Mouse (Mus musculus): ENCODE measurements around the gene Jmjd8. TPM values are rescaled to one million over a fixed set of nuclear protein-coding genes. Genes with fewer than 3 reads are reported as not detected.
A peak's percentile ranks its signal among the peaks of the same experiment; 100 is the strongest.
"Not testable (repeated sequence)": the region's sequence is repeated elsewhere in the genome, so short reads cannot be mapped to it uniquely, and the experiment has no call there.

Jmjd8 gene
- polyA plus RNA-seq, 1 experiment from 2014 or later = 60.6 TPM

DNA sequence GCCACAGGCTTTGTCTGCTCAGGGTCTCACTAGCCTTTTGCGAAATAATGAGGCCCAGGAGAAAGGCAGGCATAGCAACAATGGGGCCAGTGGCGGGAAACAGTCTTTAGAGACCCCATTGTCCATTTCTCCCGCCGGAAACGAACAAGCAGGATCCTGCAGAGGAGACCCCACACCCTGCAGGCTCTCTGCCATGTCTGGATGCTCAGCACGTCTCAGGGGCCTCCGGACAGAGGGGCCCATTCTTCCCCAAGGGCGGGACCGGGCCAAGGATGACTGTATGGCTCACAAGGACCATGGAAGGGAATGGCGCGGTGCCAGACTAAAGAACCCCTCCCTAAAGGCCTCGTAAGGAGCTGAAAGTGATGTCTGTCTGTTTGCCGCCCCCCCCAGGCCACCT is 34.5 kb upstream of the Jmjd8 start:
- Histone ChIP-seq H3K4me3 (peak overlapping the region; percentile 65; the same call in 1 of the 2 replicates), H3K4me2 (peak overlapping the region; percentile 92), H3K27me3 (no peaks in the 10 kb centered on the region), H3K27ac (replicated peaks) (peak overlapping the region; percentile 92), H3K9me3 (no peaks in the 10 kb centered on the region), H3K4me1 (replicated peaks) (peaks cover 68% of the 10 kb centered on the region), H3K36me3 (peaks cover 8% of the 10 kb centered on the region), H3K9ac (peak overlapping the region; percentile 73; the same call in 1 of the 2 replicates)
- WGBS = 12% methylated on average over 13 of the region's 13 CpGs
- no peak for ATAC-seq (ENCODE audit: low read depth)

DNA sequence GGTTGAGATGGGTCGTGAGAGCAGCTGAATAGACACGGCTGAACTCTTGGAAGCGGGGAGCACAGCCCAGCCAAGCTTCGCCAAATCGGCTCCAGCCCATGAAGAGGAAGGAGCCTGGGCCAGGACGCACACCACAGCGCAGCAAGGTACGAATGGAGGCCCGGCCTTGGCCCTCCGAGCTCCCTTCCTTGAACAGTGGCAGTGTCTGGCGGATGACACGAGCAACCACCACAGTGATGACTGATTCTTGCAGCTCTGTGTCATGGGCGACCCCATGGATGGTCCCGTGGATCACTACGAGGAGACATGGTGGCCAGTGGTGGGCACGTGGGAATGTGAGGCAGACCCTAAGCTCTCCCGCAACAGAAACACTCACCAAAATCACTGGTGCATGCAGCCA is 33.7 kb upstream of the Jmjd8 start:
- Histone ChIP-seq H3K36me3 (peaks cover under 1% of the 10 kb centered on the region; the same call in 1 of the 2 replicates), H3K9me3 (no peaks in the 10 kb centered on the region), H3K4me2 (peak overlapping the region; percentile 92), H3K9ac (peak overlapping the region; percentile 73), H3K4me3 (peak overlapping the region; percentile 65), H3K4me1 (replicated peaks) (peaks cover 68% of the 10 kb centered on the region), H3K27me3 (no peaks in the 10 kb centered on the region), H3K27ac (replicated peaks) (peak overlapping the region; percentile 92)
- 51% methylated on average over 17 of the region's 17 CpGs for WGBS
- no peak for ATAC-seq (ENCODE audit: low read depth)

DNA sequence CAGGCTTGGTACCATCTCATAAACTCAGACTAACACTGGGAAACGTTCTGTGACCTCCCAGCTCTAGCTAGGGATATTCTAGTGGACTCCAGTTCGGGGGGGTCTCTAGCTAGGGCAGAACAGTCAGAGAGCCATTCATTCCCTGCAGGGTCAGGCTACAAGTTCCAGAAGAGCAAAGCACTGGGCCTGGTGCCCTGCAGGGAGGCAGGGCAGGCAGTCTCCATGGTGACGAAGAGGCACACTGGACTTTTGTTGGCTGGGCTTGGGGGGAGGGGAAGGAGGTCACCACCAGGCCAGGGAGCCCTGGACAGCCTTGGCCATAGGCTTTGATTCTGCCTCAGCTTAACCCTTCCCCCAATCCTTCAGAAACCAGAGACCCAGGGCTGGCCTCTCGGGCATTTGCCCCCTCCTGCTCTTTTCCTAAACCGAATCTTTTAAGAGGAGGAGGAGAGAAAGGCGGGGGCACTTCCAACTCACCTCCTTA is 33.0 kb upstream of the Jmjd8 start, which contains the start of gene AC134908.4:
TSS of gene AC134908.4 (minus strand) at position 51 of the 484 bp plus-strand sequence.
- Histone ChIP-seq H3K27me3 (no peaks in the 10 kb centered on the region), H3K4me3 (peak within 1 kb of the TSS; percentile 65), H3K27ac (replicated peaks) (peak within 1 kb of the TSS; percentile 92), H3K9me3 (no peaks in the 10 kb centered on the region), H3K4me1 (replicated peaks) (peaks cover 64% of the 10 kb centered on the region), H3K4me2 (peak within 1 kb of the TSS; percentile 92), H3K36me3 (no peaks in the 10 kb centered on the region), H3K9ac (peak within 1 kb of the TSS; percentile 73)
- WGBS = 2% methylated on average over 6 of the region's 6 CpGs
- no peak for ATAC-seq (ENCODE audit: low read depth)

DNA sequence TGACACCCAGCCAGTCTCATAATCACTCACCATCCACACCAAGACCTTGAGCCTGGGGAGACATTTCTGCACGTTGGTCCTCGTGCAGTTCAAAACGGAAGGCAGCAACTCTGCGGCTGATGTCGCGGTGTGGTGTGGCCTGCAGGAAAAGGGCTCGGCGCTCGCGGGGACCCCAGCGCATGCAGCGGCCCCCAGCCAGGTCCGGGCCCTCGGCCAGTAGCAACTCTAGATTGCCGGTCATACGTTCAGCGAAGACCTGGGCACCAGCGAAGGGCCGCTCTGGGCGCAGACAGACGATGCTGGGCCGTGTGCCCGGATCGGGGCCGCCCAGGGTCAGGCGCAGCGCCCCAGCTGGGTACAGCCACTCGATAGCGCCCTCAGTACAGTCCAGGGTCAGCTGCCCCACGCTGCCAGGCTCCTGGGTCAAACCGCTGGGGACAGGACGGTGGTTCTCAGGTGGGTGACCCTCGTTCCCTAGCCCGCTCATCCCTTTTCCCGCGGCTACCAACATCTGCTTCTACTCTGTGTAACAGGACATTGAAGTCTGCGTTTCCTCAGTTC is 32.4 kb upstream of the Jmjd8 start:
- 1% methylated on average over 37 of the region's 37 CpGs for WGBS
- Histone ChIP-seq H3K4me2 (peak overlapping the region; percentile 92), H3K4me1 (replicated peaks) (peaks cover 58% of the 10 kb centered on the region)

DNA sequence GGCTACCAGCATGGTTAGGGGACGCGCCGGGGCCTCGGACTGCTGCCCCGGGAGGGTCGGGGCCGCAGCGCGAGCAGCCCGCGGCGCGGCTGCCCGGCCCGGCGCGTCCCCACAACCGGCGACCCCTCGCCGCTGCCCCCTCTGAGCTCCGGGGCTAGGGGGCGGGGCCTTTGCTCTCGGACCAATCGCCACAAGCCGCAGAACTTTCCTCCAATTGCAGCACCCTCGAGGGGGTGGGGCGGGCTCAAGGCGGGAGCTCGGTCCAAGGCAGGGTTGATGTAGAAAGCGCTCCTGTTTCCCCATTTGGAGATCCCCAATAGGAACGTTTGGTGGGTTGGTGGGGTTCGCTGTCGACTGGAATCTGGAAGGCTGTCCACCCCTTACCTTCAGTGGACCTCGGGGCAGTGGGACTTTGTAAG is 31.7 kb upstream of the Jmjd8 start, which contains the start of gene Metrn:
TSS of gene Metrn (minus strand) at position 186 of the 419 bp plus-strand sequence.
- peak; percentile 71 for ATAC-seq (ENCODE audit: low read depth)
- Histone ChIP-seq H3K4me3 (peak within 1 kb of the TSS; percentile 65), H3K4me2 (peak within 1 kb of the TSS; percentile 92), H3K4me1 (replicated peaks) (peaks cover 53% of the 10 kb centered on the region), H3K27me3 (no peaks in the 10 kb centered on the region), H3K9ac (peak within 1 kb of the TSS; percentile 73), H3K9me3 (no peaks in the 10 kb centered on the region), H3K27ac (replicated peaks) (peak within 1 kb of the TSS; percentile 81), H3K36me3 (no peaks in the 10 kb centered on the region)
- WGBS = under 1% methylated on average over 35 of the region's 35 CpGs

More for the DNA sequence above, 32.4 kb upstream of the Jmjd8 start:
- no peak for ATAC-seq (ENCODE audit: low read depth)
- Histone ChIP-seq H3K9ac (peak overlapping the region; percentile 73), H3K27me3 (no peaks in the 10 kb centered on the region), H3K4me3 (peak overlapping the region; percentile 65), H3K27ac (replicated peaks) (peak overlapping the region; percentile 81), H3K36me3 (no peaks in the 10 kb centered on the region), H3K9me3 (no peaks in the 10 kb centered on the region)

DNA sequence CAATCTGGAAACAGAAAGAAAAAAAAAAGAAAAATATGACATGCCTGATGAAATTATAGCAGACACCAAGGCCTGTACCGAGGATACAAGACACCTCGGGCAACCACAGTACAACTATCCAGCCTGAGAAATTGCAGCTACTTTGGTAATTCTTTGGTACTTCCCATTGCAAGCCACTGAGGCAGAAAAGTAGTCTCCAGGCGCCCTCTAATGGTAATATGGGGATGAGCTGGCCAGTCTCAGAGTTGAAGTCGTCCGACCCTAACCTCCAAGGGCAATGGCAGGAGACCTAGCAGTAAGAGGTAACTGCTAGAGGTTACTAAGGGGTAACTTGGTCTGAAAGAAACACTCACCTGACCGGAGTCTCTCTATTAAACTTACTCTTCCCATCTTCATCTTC is 27.6 kb upstream of the Jmjd8 start:
- no peaks in the 10 kb centered on the region for H3K9me3 ChIP-seq
- no peak for ATAC-seq (ENCODE audit: low read depth)

DNA sequence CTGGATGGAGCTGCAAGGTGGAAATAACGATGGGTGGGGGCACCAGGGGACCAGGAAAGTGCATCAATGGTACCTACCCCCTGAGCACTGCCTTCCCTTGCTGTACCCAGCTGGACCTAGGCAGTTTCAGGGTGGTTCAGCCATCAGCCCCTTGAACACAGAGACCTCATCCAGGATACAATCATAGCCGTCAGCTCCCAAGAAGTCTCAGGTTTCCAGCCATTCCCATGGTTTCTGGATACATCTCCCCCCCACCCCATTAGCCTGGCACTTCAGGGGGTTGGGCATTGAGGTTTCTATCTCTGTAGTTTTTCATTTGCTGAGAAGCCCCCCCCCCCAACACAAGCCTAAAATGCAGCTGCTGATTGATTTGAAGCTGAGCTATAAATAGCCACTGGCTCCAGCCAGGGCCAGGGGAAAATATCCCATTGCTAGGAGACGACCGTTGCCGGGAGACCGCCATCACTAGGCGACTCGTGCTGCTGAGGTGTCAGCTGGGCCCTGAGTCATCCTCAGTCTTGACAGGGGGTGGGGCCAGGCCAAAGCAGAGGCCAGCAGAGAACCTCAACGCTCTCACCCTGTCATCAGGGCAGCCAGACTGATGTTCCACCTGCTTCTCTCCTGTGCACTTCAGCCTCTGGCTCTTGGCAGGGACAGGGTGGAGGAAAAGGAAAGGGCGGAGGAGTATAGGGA is 25.7 kb upstream of the Jmjd8 start:
- ATAC-seq (ENCODE audit: low read depth) = peak; percentile 90
- Histone ChIP-seq H3K9me3 (no peaks in the 10 kb centered on the region), H3K27me3 (no peaks in the 10 kb centered on the region), H3K9ac (peak overlapping the region; percentile 58), H3K4me2 (peak overlapping the region; percentile 38), H3K27ac (replicated peaks) (peak overlapping the region; percentile 88), H3K36me3 (no peaks in the 10 kb centered on the region), H3K4me1 (replicated peaks) (peaks cover 25% of the 10 kb centered on the region), H3K4me3 (peak overlapping the region; percentile 5; the same call in 1 of the 2 replicates)
- 7% methylated on average over 10 of the region's 10 CpGs for WGBS

More for the DNA sequence above, 27.6 kb upstream of the Jmjd8 start:
- peaks cover 40% of the 10 kb centered on the region for H3K4me1 ChIP-seq (replicated peaks)
- no peak overlapping the region for H3K4me3 ChIP-seq
- no peak overlapping the region for H3K9ac ChIP-seq
- whole genome bisulfite sequencing = 8% methylated on average over 6 of the region's 6 CpGs
- no peak overlapping the region for H3K27ac ChIP-seq (replicated peaks)
- H3K4me2 ChIP-seq = no peak overlapping the region
- H3K36me3 ChIP-seq = no peaks in the 10 kb centered on the region
- no peaks in the 10 kb centered on the region for H3K27me3 ChIP-seq

DNA sequence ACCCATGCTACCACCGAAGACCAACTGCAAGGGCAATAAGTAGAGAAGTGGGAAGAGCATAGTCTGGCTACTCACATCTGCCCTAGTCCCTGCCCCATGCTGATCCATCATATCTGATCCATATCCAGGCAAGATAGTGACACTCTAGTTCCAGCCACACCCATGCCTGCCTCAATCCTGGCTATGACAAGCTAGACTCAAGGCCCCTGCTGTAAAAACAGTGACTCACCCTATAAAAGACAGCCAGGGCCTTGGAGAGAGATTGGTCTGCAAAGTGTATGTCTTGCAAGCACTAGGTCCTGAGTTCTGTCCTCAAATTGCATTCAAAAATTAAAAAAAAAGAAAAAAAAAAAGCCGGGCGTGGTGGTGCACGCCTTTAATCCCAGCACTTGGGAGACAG is 22.2 kb upstream of the Jmjd8 start:
- Histone ChIP-seq H3K9me3 (no peaks in the 10 kb centered on the region), H3K36me3 (no peaks in the 10 kb centered on the region), H3K4me1 (replicated peaks) (peaks cover 52% of the 10 kb centered on the region), H3K27ac (replicated peaks) (no peak overlapping the region), H3K27me3 (0 out of 2 replicates have a peak, but pooled peaks cover 5% of the 10 kb centered on the region), H3K9ac (no peak overlapping the region), H3K4me3 (no peak overlapping the region), H3K4me2 (no peak overlapping the region)
- no peak for ATAC-seq (ENCODE audit: low read depth)
- 69% methylated on average over 4 of the region's 4 CpGs for WGBS

DNA sequence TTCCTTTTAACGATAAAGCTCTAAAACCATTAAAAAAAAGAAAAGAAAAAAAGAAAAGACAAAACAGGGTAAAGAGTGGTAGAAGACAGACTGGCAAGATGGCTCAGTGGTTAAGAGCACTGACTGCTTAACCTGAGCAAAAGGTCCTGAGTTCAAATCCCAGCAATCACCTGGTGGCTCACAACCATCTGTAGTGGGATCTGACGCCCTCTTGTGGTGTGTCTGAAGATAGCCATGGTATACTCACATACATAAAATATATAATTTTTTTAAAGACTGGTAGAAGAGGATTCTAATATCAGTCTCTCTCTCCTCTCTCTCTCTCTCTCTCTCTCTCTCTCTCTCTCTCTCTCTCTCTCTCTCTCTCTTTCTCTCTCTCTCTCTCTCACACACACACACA is 21.2 kb upstream of the Jmjd8 start:
- not testable (repeated sequence) for H3K27ac ChIP-seq (replicated peaks); H3K9me3 ChIP-seq; H3K36me3 ChIP-seq; H3K4me3 ChIP-seq; H3K9ac ChIP-seq; H3K27me3 ChIP-seq; H3K4me2 ChIP-seq; ATAC-seq (ENCODE audit: low read depth)
- peaks cover 56% of the 10 kb centered on the region for H3K4me1 ChIP-seq (replicated peaks)
- WGBS = 61% methylated on average over 2 of the region's 2 CpGs

DNA sequence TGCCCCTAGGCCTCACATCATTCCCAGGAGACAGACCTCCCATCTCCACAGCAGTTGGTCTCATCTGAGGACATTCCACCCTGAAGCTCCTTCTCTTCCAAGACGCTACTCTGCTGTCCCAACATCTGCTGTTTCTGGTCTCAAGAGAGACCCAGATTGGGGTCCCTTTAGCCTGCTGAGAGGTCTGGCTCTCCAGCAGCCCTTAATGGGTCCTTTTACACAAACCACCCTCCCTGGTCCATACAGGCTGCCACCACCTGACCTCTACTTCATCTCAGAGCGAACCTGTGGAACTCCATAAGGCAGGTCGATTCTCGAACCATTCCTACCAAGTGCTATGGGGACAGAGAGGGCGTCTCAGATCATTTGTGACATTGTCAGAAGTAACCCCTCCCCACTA is 20.6 kb upstream of the Jmjd8 start:
- ATAC-seq (ENCODE audit: low read depth) = no peak
- H3K4me3 ChIP-seq = peak overlapping the region; percentile 91
- H3K27ac ChIP-seq (replicated peaks) = peak overlapping the region; percentile 98
- H3K4me1 ChIP-seq (replicated peaks) = peaks cover 56% of the 10 kb centered on the region
- H3K9me3 ChIP-seq = no peaks in the 10 kb centered on the region
- peak overlapping the region; percentile 99 for H3K9ac ChIP-seq
- WGBS = 31% methylated on average over 5 of the region's 5 CpGs
- 0 out of 2 replicates have a peak, but pooled peaks cover 3% of the 10 kb centered on the region for H3K36me3 ChIP-seq
- H3K4me2 ChIP-seq = peak overlapping the region; percentile 97
- peaks cover 5% of the 10 kb centered on the region; the same call in 1 of the 2 replicates for H3K27me3 ChIP-seq

DNA sequence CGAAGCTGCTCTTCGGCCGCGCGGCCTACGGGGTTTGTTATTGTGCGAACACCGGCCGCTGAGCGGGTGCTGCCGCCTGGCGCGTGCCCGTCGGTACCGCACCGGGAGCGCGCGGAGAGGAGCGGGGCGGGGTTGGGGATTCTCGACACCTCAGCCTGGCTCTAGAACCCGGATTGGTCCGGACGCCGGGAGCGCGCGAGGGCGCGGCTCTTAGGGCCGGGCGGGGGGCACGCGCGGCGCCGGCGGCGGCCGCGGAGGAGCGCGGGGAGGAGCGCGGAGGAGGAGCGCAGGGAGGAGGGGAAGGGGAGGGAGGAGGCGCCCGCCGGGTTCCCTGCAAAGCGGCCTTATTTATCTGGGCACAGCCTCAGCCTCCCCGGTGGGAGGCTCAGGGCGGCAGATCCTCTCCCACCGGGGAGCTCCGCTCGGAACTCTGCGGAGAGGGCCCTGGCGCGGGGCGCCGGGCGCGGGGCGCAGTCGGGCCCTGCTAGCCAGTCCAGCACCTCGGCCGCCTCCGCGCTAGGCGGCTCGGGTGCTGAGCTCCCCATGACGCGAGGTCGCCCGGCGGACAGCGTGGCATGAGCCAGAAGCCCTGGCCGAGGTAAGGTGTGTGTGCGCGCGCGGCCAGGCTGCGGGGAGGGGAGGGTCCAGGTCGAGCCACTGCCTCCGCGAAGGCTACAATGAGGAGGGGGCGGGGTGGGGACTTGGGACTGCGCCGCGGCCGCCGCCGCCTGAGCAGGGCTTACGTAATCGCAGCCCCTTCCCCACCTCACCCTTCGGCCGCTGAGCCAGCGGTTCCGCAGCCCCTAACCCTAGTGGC is 19.7 kb upstream of the Jmjd8 start, which contains the start of gene Fbxl16:
TSS of gene Fbxl16 (plus strand) at position 297 of the 817 bp plus-strand sequence.
- 0 out of 2 replicates have a peak, but pooled peaks cover 3% of the 10 kb centered on the region for H3K36me3 ChIP-seq
- H3K4me2 ChIP-seq = peak within 1 kb of the TSS; percentile 97
- H3K4me1 ChIP-seq (replicated peaks) = peaks cover 55% of the 10 kb centered on the region
- H3K27ac ChIP-seq (replicated peaks) = peak within 1 kb of the TSS; percentile 98
- peak within 1 kb of the TSS; percentile 99 for H3K9ac ChIP-seq
- WGBS = 1% methylated on average over 66 of the region's 100 CpGs
- peak within 1 kb of the TSS; percentile 91 for H3K4me3 ChIP-seq
- H3K9me3 ChIP-seq = no peaks in the 10 kb centered on the region
- peak; percentile 90 for ATAC-seq (ENCODE audit: low read depth)
- H3K27me3 ChIP-seq = peaks cover 5% of the 10 kb centered on the region; the same call in 1 of the 2 replicates
